In genomic region chr10:63439694-63440228, GRCm38 (mm10) we compare ENCODE assay signal across 28 mouse cellular contexts. TPM values are rescaled to one million over a fixed set of nuclear protein-coding genes. Genes with fewer than 3 reads are reported as not detected.
"Had no signal": no experiment of that assay in that cellular context is flagged by ENCODE, and none has a peak within 500 bp of the region (broad histone marks: within the 10 kb centered on the region; RNA-seq: fewer than 3 reads in every experiment).

No protein-coding gene starts in this region.

- ATAC-seq: midbrain, embryonic 15.5 days had no signal

- H3K4me3 ChIP-seq: limb, embryonic 12.5 days; limb, embryonic 15.5 days; liver, embryonic 15.5 days; midbrain, embryonic 12.5 days; midbrain, embryonic 15.5 days; neural tube, embryonic 12.5 days; neural tube, embryonic 15.5 days had no signal

- H3K36me3 ChIP-seq: limb, embryonic 12.5 days; limb, embryonic 15.5 days; liver, embryonic 15.5 days; midbrain, embryonic 12.5 days; midbrain, embryonic 15.5 days; neural tube, embryonic 12.5 days; neural tube, embryonic 15.5 days had no signal

- H3K4me2 ChIP-seq: limb, embryonic 12.5 days; limb, embryonic 15.5 days; liver, embryonic 11.5 days; liver, embryonic 15.5 days; midbrain, embryonic 12.5 days; midbrain, embryonic 15.5 days; neural tube, embryonic 12.5 days; neural tube, embryonic 15.5 days had no signal

- H3K27me3 ChIP-seq: limb, embryonic 12.5 days; limb, embryonic 15.5 days; liver, embryonic 15.5 days; midbrain, embryonic 15.5 days; neural tube, embryonic 12.5 days; neural tube, embryonic 15.5 days had no signal

- DNase-seq: kidney, adult 9 months; kidney, postnatal 14 days; kidney, postnatal 4 days; left cerebral cortex, postnatal 4 days; lung, adult 2 months; lung, postnatal 14 days; right cerebral cortex, adult 18-20 months; right cerebral cortex, postnatal 14 days; right cerebral cortex, postnatal 4 days; thymus, adult 2 months; thymus, postnatal 25 days had no signal

- H3K9me3 ChIP-seq: limb, embryonic 12.5 days; limb, embryonic 15.5 days; liver, embryonic 15.5 days; midbrain, embryonic 12.5 days; midbrain, embryonic 15.5 days; neural tube, embryonic 12.5 days; neural tube, embryonic 15.5 days had no signal

- H3K4me1 ChIP-seq: limb, embryonic 12.5 days; limb, embryonic 15.5 days; midbrain, embryonic 12.5 days; midbrain, embryonic 15.5 days; neural tube, embryonic 12.5 days; neural tube, embryonic 15.5 days had no signal

- H3K27ac ChIP-seq: limb, embryonic 12.5 days; limb, embryonic 15.5 days; liver, embryonic 15.5 days; midbrain, embryonic 12.5 days; midbrain, embryonic 15.5 days; neural tube, embryonic 12.5 days; neural tube, embryonic 15.5 days; stomach, postnatal 0 days had no signal

- H3K9ac ChIP-seq: limb, embryonic 12.5 days; limb, embryonic 15.5 days; liver, embryonic 15.5 days; midbrain, embryonic 12.5 days; midbrain, embryonic 15.5 days; neural tube, embryonic 12.5 days; neural tube, embryonic 15.5 days had no signal

RNA-seq across cellular contexts. Expression of gene Ctnna3, which starts 9.9 kb away (rescaled TPM):
- total RNA-seq: megakaryocyte, adult 5-6 weeks had no signal
- polyA plus RNA-seq: midbrain, embryonic 12.5 days had no signal

RNA-seq across cellular contexts. Expression of gene Gm7075, which starts 18.2 kb away (rescaled TPM):
- total RNA-seq: layer of hippocampus, adult 18-20 months; layer of hippocampus, postnatal 14 days; left cerebral cortex, adult 8-10 months; left cerebral cortex, postnatal 14 days; left cerebral cortex, postnatal 4 days; megakaryocyte, adult 5-6 weeks had no signal
- polyA plus RNA-seq: kidney, embryonic 16.5 days; limb, embryonic 12.5 days; limb, embryonic 15.5 days; liver, embryonic 11.5 days; liver, embryonic 15.5 days; lung, adult 2 months; lung, embryonic 16.5 days; midbrain, embryonic 12.5 days; midbrain, embryonic 15.5 days; neural tube, embryonic 12.5 days; neural tube, embryonic 15.5 days; stomach, embryonic 14.5 days; stomach, postnatal 0 days; thymus, adult 2 months had no signal
